Mouse (Mus musculus): ENCODE data around the gene Snrnp200. TPM values are rescaled to one million over a fixed set of nuclear protein-coding genes. Genes with fewer than 3 reads are reported as not detected.

Snrnp200 gene
- polyA plus RNA-seq, 1 experiment from 2014 or later, result 48.1 TPM

GRCm38 (mm10) chr2:127251457-127251856 is 43.3 kb downstream of the Snrnp200 start:
- Histone ChIP-seq H3K27ac (ENCODE audit: low read length) (no peak overlapping the region), H3K9me3 (replicated peaks; ENCODE audit: control insufficient read depth, low read length) (no peaks in the 10 kb centered on the region), H3K4me1 (ENCODE audit: control insufficient read depth, insufficient read depth, low read length) (peaks cover 23% of the 10 kb centered on the region), H3K36me3 (ENCODE audit: control insufficient read depth, insufficient read depth, low read length) (no peaks in the 10 kb centered on the region), H3K27me3 (ENCODE audit: control insufficient read depth, insufficient read depth, low read length) (no peaks in the 10 kb centered on the region), H3K4me3 (replicated peaks; ENCODE audit: low read length) (no peak overlapping the region), H3K9ac (ENCODE audit: low read length) (no peak overlapping the region), H3K4me2 (ENCODE audit: low read depth, low read length) (no peak overlapping the region)
- ATAC-seq (ENCODE audit: insufficient read depth, low FRiP score), result no peak
- 62% methylated on average over 3 of the region's 3 CpGs for WGBS

GRCm38 (mm10) chr2:127251880-127252527 is 43.8 kb downstream of the Snrnp200 start:
- Histone ChIP-seq H3K9ac (ENCODE audit: low read length) (no peak overlapping the region), H3K36me3 (ENCODE audit: control insufficient read depth, insufficient read depth, low read length) (peaks cover 2% of the 10 kb centered on the region; the same call in 1 of the 2 replicates), H3K4me3 (replicated peaks; ENCODE audit: low read length) (no peak overlapping the region), H3K4me2 (ENCODE audit: low read depth, low read length) (no peak overlapping the region), H3K27ac (ENCODE audit: low read length) (no peak overlapping the region), H3K9me3 (replicated peaks; ENCODE audit: control insufficient read depth, low read length) (no peaks in the 10 kb centered on the region), H3K27me3 (ENCODE audit: control insufficient read depth, insufficient read depth, low read length) (no peaks in the 10 kb centered on the region), H3K4me1 (ENCODE audit: control insufficient read depth, insufficient read depth, low read length) (peaks cover 17% of the 10 kb centered on the region)
- no peak for ATAC-seq (ENCODE audit: insufficient read depth, low FRiP score)
- 62% methylated on average over 3 of the region's 3 CpGs for WGBS

GRCm38 (mm10) chr2:127252787-127253186 is 44.6 kb downstream of the Snrnp200 start:
- Histone ChIP-seq H3K27me3 (ENCODE audit: control insufficient read depth, insufficient read depth, low read length) (no peaks in the 10 kb centered on the region), H3K4me3 (replicated peaks; ENCODE audit: low read length) (no peak overlapping the region), H3K4me1 (ENCODE audit: control insufficient read depth, insufficient read depth, low read length) (peaks cover 16% of the 10 kb centered on the region; the same call in 1 of the 2 replicates), H3K4me2 (ENCODE audit: low read depth, low read length) (no peak overlapping the region), H3K36me3 (ENCODE audit: control insufficient read depth, insufficient read depth, low read length) (peaks cover 4% of the 10 kb centered on the region; the same call in 1 of the 2 replicates), H3K9me3 (replicated peaks; ENCODE audit: control insufficient read depth, low read length) (no peaks in the 10 kb centered on the region), H3K27ac (ENCODE audit: low read length) (no peak overlapping the region), H3K9ac (ENCODE audit: low read length) (no peak overlapping the region)
- WGBS, result 63% methylated on average over 5 of the region's 5 CpGs
- no peak for ATAC-seq (ENCODE audit: insufficient read depth, low FRiP score)

- ATAC-seq (ENCODE audit: insufficient read depth, low FRiP score), result no peak
- 0 out of 2 replicates have a peak, but pooled peaks cover 7% of the 10 kb centered on the region for H3K4me1 ChIP-seq (ENCODE audit: control insufficient read depth, insufficient read depth, low read length)
- no peak overlapping the region for H3K4me3 ChIP-seq (replicated peaks; ENCODE audit: low read length)
- no peaks in the 10 kb centered on the region for H3K27me3 ChIP-seq (ENCODE audit: control insufficient read depth, insufficient read depth, low read length)
- H3K9me3 ChIP-seq (replicated peaks; ENCODE audit: control insufficient read depth, low read length), result no peaks in the 10 kb centered on the region
- peaks cover 4% of the 10 kb centered on the region; the same call in 1 of the 2 replicates for H3K36me3 ChIP-seq (ENCODE audit: control insufficient read depth, insufficient read depth, low read length)
- 91% methylated on average over 3 of the region's 3 CpGs for WGBS
- no peak overlapping the region for H3K27ac ChIP-seq (ENCODE audit: low read length)
- no peak overlapping the region for H3K4me2 ChIP-seq (ENCODE audit: low read depth, low read length)
- H3K9ac ChIP-seq (ENCODE audit: low read length), result no peak overlapping the region
Measured at GRCm38 (mm10) chr2:127254604-127255134, 46.5 kb downstream of the Snrnp200 start.

- H3K4me3 ChIP-seq (replicated peaks; ENCODE audit: low read length), result no peak overlapping the region
- H3K36me3 ChIP-seq (ENCODE audit: control insufficient read depth, insufficient read depth, low read length), result peaks cover 4% of the 10 kb centered on the region; the same call in 1 of the 2 replicates
- no peaks in the 10 kb centered on the region for H3K27me3 ChIP-seq (ENCODE audit: control insufficient read depth, insufficient read depth, low read length)
- no peak for ATAC-seq (ENCODE audit: insufficient read depth, low FRiP score)
- H3K4me2 ChIP-seq (ENCODE audit: low read depth, low read length), result no peak overlapping the region
- no peak overlapping the region for H3K27ac ChIP-seq (ENCODE audit: low read length)
- H3K9ac ChIP-seq (ENCODE audit: low read length), result no peak overlapping the region
- WGBS, result 83% methylated on average over 6 of the region's 6 CpGs
- no peaks in the 10 kb centered on the region for H3K9me3 ChIP-seq (replicated peaks; ENCODE audit: control insufficient read depth, low read length)
- 0 out of 2 replicates have a peak, but pooled peaks cover 7% of the 10 kb centered on the region for H3K4me1 ChIP-seq (ENCODE audit: control insufficient read depth, insufficient read depth, low read length)
Measured at GRCm38 (mm10) chr2:127255294-127255693, 47.1 kb downstream of the Snrnp200 start.

GRCm38 (mm10) chr2:127259340-127259739 is 51.2 kb downstream of the Snrnp200 start:
- Histone ChIP-seq H3K9ac (ENCODE audit: low read length) (no peak overlapping the region), H3K4me2 (ENCODE audit: low read depth, low read length) (no peak overlapping the region), H3K9me3 (replicated peaks; ENCODE audit: control insufficient read depth, low read length) (no peaks in the 10 kb centered on the region), H3K4me3 (replicated peaks; ENCODE audit: low read length) (no peak overlapping the region), H3K27ac (ENCODE audit: low read length) (no peak overlapping the region), H3K4me1 (ENCODE audit: control insufficient read depth, insufficient read depth, low read length) (no peaks in the 10 kb centered on the region), H3K36me3 (ENCODE audit: control insufficient read depth, insufficient read depth, low read length) (peaks cover 4% of the 10 kb centered on the region; the same call in 1 of the 2 replicates), H3K27me3 (ENCODE audit: control insufficient read depth, insufficient read depth, low read length) (no peaks in the 10 kb centered on the region)
- 78% methylated on average over 5 of the region's 5 CpGs for WGBS
- ATAC-seq (ENCODE audit: insufficient read depth, low FRiP score), result no peak

GRCm38 (mm10) chr2:127262480-127262879 is 54.3 kb downstream of the Snrnp200 start:
- H3K4me2 ChIP-seq (ENCODE audit: low read depth, low read length), result no peak overlapping the region
- H3K27me3 ChIP-seq (ENCODE audit: control insufficient read depth, insufficient read depth, low read length), result no peaks in the 10 kb centered on the region
- no peak for ATAC-seq (ENCODE audit: insufficient read depth, low FRiP score)

GRCm38 (mm10) chr2:127267854-127268253 is 59.7 kb downstream of the Snrnp200 start:
- H3K27ac ChIP-seq (ENCODE audit: low read length), result no peak overlapping the region
- H3K4me2 ChIP-seq (ENCODE audit: low read depth, low read length), result no peak overlapping the region
- no peaks in the 10 kb centered on the region for H3K27me3 ChIP-seq (ENCODE audit: control insufficient read depth, insufficient read depth, low read length)
- H3K4me3 ChIP-seq (replicated peaks; ENCODE audit: low read length), result no peak overlapping the region
- WGBS, result 42% methylated on average over 4 of the region's 4 CpGs
- ATAC-seq (ENCODE audit: insufficient read depth, low FRiP score), result no peak
- no peak overlapping the region for H3K9ac ChIP-seq (ENCODE audit: low read length)
- H3K9me3 ChIP-seq (replicated peaks; ENCODE audit: control insufficient read depth, low read length), result no peaks in the 10 kb centered on the region
- H3K4me1 ChIP-seq (ENCODE audit: control insufficient read depth, insufficient read depth, low read length), result peaks cover 3% of the 10 kb centered on the region
- H3K36me3 ChIP-seq (ENCODE audit: control insufficient read depth, insufficient read depth, low read length), result no peaks in the 10 kb centered on the region

More at GRCm38 (mm10) chr2:127262480-127262879, 54.3 kb downstream of the Snrnp200 start:
- no peaks in the 10 kb centered on the region for H3K4me1 ChIP-seq (ENCODE audit: control insufficient read depth, insufficient read depth, low read length)
- no peak overlapping the region for H3K9ac ChIP-seq (ENCODE audit: low read length)
- no peak overlapping the region for H3K27ac ChIP-seq (ENCODE audit: low read length)
- no peaks in the 10 kb centered on the region for H3K9me3 ChIP-seq (replicated peaks; ENCODE audit: control insufficient read depth, low read length)
- no peaks in the 10 kb centered on the region for H3K36me3 ChIP-seq (ENCODE audit: control insufficient read depth, insufficient read depth, low read length)
- H3K4me3 ChIP-seq (replicated peaks; ENCODE audit: low read length), result no peak overlapping the region

GRCm38 (mm10) chr2:127269491-127270299 is 61.5 kb downstream of the Snrnp200 start, which contains the start of gene Stard7:
Gene Stard7, plus strand, starts transcription at chr2:127270218.
- no peaks in the 10 kb centered on the region for H3K36me3 ChIP-seq (ENCODE audit: control insufficient read depth, insufficient read depth, low read length)
- peak; percentile 98 for ATAC-seq (ENCODE audit: insufficient read depth, low FRiP score)
- H3K4me3 ChIP-seq (replicated peaks; ENCODE audit: low read length), result peak within 1 kb of the TSS; percentile 72
- peaks cover 6% of the 10 kb centered on the region for H3K4me1 ChIP-seq (ENCODE audit: control insufficient read depth, insufficient read depth, low read length)
- peak within 1 kb of the TSS; percentile 85 for H3K9ac ChIP-seq (ENCODE audit: low read length)
- under 1% methylated on average over 49 of the region's 49 CpGs for WGBS
- H3K4me2 ChIP-seq (ENCODE audit: low read depth, low read length), result peak within 1 kb of the TSS; percentile 79
- H3K27ac ChIP-seq (ENCODE audit: low read length), result peak within 1 kb of the TSS; percentile 95
- no peaks in the 10 kb centered on the region for H3K9me3 ChIP-seq (replicated peaks; ENCODE audit: control insufficient read depth, low read length)
- H3K27me3 ChIP-seq (ENCODE audit: control insufficient read depth, insufficient read depth, low read length), result no peaks in the 10 kb centered on the region

Measured in stomach, embryonic 16.5 days (tissue).